Mouse (Mus musculus) erythroblast, embryonic 14.5 days (primary cell): ENCODE measurements around the gene Ndufaf3.

Experiments used
- GATA1 ChIP-seq: IDR thresholded peaks from 2 replicates; pipeline ENCODE4 v1.6.1; 2012; ENCODE audit warnings: low read length, inconsistent platforms, mixed read lengths
- TAL1 ChIP-seq: IDR thresholded peaks from 3 replicates; pipeline ENCODE4 v1.6.1; 2012; ENCODE audit warnings: low read length, inconsistent platforms, mixed read lengths

- TF ChIP-seq GATA1 (no peak), TAL1 (no peak)
Measured at GRCm38 (mm10) chr9:108525400-108525799, 41.8 kb downstream of the Ndufaf3 start.
